Mouse (Mus musculus) bone marrow macrophage, adult 2 months (primary cell): ENCODE measurements around the gene Fam184b.

Source experiments
- CTCF ChIP-seq: IDR thresholded peaks from 2 replicates; pipeline ENCODE4 v1.5.1; 2012; ENCODE audit warnings: low read depth, mild to moderate bottlenecking, low read length, moderate library complexity
- POLR2A ChIP-seq: IDR thresholded peaks from 2 replicates; pipeline ENCODE4 v1.6.1; 2012; ENCODE audit warnings: mild to moderate bottlenecking, low read depth, low read length, borderline replicate concordance

DNA sequence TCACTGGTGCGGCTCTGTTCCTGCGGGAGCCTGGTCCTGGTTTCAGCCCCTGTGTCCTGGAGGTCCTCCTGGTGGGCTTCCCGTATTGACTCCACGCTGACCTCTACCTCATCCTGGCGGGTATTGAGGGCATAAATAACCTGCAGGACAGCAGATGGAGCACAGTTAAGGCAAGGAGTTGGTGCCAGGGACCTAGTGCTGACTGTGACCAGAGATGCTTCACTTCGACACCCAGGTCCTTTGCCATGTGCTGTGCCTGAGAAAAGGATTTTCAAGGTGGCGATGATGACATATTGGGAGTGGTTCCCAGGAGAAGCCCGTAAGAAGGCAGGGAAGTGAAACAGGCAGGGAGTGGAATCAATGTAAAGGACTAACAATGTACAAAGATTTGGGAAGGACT, 54.8 kb downstream of the Fam184b start:
- no peak for TF ChIP-seq CTCF
- TF ChIP-seq POLR2A, result no peak
